Mouse (Mus musculus) embryonic facial prominence, embryonic 11.5 days (tissue): ENCODE results near the gene Rps11. TPM values are rescaled to one million over a fixed set of nuclear protein-coding genes. Genes with fewer than 3 reads are reported as not detected.
A peak's percentile ranks its signal among the peaks of the same experiment; 100 is the strongest.
"Not testable (repeated sequence)": the region's sequence is repeated elsewhere in the genome, so short reads cannot be mapped to it uniquely, and the experiment has no call there.

Experiments
- ATAC-seq: fragments of 200-750 bp; cut with Nextera tagmentation; replicated peaks from 2 replicates; pipeline ENCODE4 v1.8.0; 2017; ENCODE audit warnings: low read depth; ENCODE audit not compliant: insufficient number of reproducible peaks, low FRiP score, low TSS enrichment
- DNase-seq: peaks from one replicate; pipeline ENCODE4 v3.0.0-alpha.2; 2015; ENCODE audit warnings: low spot score
- H3K27ac ChIP-seq: fragments of 300-500 bp; sonication (generic); replicated peaks from 2 replicates; pipeline ENCODE4 v1.5.1; 2014; ENCODE audit warnings: mild to moderate bottlenecking, low read depth, low read length, control low read depth
- H3K27me3 ChIP-seq: fragments of 300-500 bp; sonication (generic); 2 replicates; pipeline ENCODE4 v1.6.1; 2014; ENCODE audit warnings: mild to moderate bottlenecking, low read length, moderate library complexity, mixed read lengths; ENCODE audit not compliant: control insufficient read depth, insufficient read depth
- H3K36me3 ChIP-seq: fragments of 300-500 bp; sonication (generic); replicated peaks from 2 replicates; pipeline ENCODE4 v1.6.1; 2014; ENCODE audit warnings: low read depth, mild to moderate bottlenecking, low read length, moderate library complexity, mixed read lengths; ENCODE audit not compliant: control insufficient read depth, insufficient read depth
- H3K4me1 ChIP-seq: fragments of 300-500 bp; sonication (generic); 2 replicates; pipeline ENCODE4 v1.6.1; 2014; ENCODE audit warnings: low read length, mixed read lengths; ENCODE audit not compliant: control insufficient read depth, insufficient read depth
- H3K4me2 ChIP-seq: fragments of 300-500 bp; sonication (generic); 2 replicates; pipeline ENCODE4 v1.6.1; 2014; ENCODE audit warnings: low read depth, mild to moderate bottlenecking, control low read depth, low read length, moderate library complexity
- H3K4me3 ChIP-seq: fragments of 300-500 bp; sonication (generic); 2 replicates; pipeline ENCODE4 v1.5.1; 2014; ENCODE audit warnings: low read depth, low read length, control low read depth
- H3K9ac ChIP-seq: fragments of 300-500 bp; sonication (generic); replicated peaks from 2 replicates; pipeline ENCODE4 v1.6.1; 2014; ENCODE audit warnings: mild to moderate bottlenecking, control low read depth, low read length
- H3K9me3 ChIP-seq: fragments of 300-500 bp; sonication (generic); replicated peaks from 2 replicates; pipeline ENCODE4 v1.6.1; 2016; ENCODE audit warnings: mild to moderate bottlenecking, low read length, inconsistent platforms, mixed read lengths; ENCODE audit not compliant: control insufficient read depth
- WGBS: fragments of 180-500 bp; shearing (Covaris S2); extraction: QIAGEN DNeasy Blood & Tissue Kit; methylation state at CpG from one replicate; pipeline ENCODE4 v1.1.7; 2014; 5-methylcytosine and 5-hydroxymethylcytosine counted together
- polyA plus RNA-seq: library from polyadenylated mRNA; unstranded; fragments of >200 nt; fragmentation: Nextera tagmentation; extraction: Ambion mirVana; gene quantifications from 2 replicates; pipeline ENCODE4 v1.2.1, GENCODE M21; 2014

The Rps11 gene
- 1,561 and 1,602 TPM in 2 replicates for polyA plus RNA-seq

DNA sequence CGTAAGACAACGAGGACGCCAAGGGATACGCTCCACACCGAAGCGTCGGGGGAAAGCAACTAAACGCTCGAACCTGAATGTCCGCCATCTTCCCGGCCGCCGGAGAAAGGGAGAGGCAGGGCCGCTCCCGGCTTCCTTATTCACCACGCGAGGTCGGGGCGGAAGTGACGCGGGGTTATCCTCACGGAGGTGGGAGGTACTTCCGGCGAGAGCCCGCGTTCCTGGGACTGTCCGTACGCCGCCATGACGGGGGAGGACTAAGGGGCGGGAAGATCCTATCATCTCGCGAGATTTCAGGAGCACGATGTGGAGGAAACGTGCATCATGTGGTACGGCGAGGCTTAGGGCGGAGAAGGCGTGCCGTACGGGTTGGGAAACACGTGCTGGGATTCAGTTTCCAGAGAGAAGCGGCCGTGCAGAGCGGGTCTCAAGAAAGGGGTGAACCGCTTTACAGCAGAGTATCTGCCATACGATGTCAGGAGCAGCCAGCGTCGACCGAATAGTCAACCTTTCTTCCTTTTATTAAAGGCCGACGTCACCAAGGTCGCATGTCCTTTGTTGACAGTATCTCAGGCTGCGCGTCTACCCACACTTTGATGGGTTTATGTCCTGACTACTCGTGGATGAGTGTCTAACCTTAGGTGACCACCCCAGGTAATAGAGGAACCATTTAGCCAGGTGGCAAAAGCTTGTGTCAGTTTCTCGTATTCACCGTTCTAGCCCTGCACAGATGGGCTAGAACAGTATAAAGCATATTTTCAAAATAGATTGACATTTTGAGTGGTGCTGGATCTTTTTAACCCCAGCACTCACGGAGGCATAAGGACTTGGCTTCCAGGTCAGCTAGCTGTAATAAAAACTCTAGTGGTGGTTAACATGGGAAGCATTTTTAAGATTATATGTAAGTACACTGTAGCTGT is at the start of gene Rps11:
Gene Rps11 (minus strand): TSS at position 216 of the 920 bp plus-strand sequence.
- H3K27ac ChIP-seq = peak within 1 kb of the TSS; percentile 77
- H3K9ac ChIP-seq = peak within 1 kb of the TSS; percentile 89
- under 1% methylated on average over 59 of the region's 59 CpGs for WGBS
- peak within 1 kb of the TSS; percentile 63 for H3K4me2 ChIP-seq
- peak; percentile 100 for DNase-seq
- peak; percentile 82 for ATAC-seq
- peaks cover 3% of the 10 kb centered on the region for H3K4me1 ChIP-seq
- no peaks in the 10 kb centered on the region for H3K27me3 ChIP-seq
- H3K36me3 ChIP-seq = peaks cover 27% of the 10 kb centered on the region
- no peaks in the 10 kb centered on the region for H3K9me3 ChIP-seq
- H3K4me3 ChIP-seq = peak within 1 kb of the TSS; percentile 65

DNA sequence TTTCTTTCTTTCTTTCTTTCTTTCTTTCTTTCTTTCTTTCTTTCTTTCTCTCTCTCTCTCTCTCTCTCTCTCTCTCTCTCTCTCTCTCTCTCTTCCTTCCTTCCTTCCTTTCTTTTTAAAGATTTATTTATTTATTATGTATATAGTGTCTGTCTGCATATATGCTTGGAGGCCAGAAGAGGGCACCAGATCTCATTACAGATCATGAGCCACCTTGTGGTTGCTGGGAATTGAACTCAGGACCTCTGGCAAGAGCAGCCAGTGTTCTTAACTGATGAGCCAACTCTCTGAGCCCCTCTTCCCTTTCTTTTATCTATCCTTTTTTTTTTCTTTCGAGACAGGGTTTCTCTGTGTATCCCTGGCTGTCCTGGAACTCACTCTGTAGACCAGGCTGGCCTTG is 49.5 kb upstream of the Rps11 start:
- Histone ChIP-seq H3K9me3 (peaks cover 15% of the 10 kb centered on the region), H3K27me3 (peaks cover 63% of the 10 kb centered on the region)
- H3K4me3 ChIP-seq, H3K27ac ChIP-seq, DNase-seq, ATAC-seq, H3K9ac ChIP-seq, H3K4me1 ChIP-seq, H3K4me2 ChIP-seq, H3K36me3 ChIP-seq: not testable (repeated sequence)
- WGBS = 53% methylated on average over 1 of the region's 1 CpGs

DNA sequence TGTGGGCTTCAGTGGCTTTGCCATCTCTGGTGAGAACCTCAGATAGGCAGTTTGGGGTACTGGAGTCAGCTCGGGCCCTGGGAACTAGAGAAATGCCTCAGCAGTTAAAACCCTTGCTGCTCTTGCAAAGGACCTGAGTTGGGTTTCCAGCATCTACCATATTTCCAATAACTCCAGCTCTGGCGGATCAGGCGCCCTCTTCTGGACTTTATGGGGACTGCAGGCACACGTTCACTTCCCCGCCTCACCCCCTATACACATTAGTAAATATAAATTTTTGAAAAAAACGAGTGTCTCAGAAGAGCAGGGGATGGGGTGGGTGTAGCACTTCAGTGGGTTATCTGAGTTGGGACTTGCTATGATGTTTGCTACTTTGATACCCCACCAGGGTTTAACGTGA is 48.7 kb upstream of the Rps11 start:
- DNase-seq (no peak), ATAC-seq (no peak)
- no peak overlapping the region for H3K27ac ChIP-seq
- WGBS = 60% methylated on average over 7 of the region's 7 CpGs
- no peak overlapping the region for H3K9ac ChIP-seq
- no peaks in the 10 kb centered on the region; the same call in 1 of the 2 replicates for H3K4me1 ChIP-seq
- no peak overlapping the region for H3K4me2 ChIP-seq
- H3K36me3 ChIP-seq = no peaks in the 10 kb centered on the region
- H3K9me3 ChIP-seq = peaks cover 15% of the 10 kb centered on the region
- no peak overlapping the region for H3K4me3 ChIP-seq
- H3K27me3 ChIP-seq = peaks cover 63% of the 10 kb centered on the region

GRCm38 (mm10) chr7:45169495-45169894 is 45.3 kb upstream of the Rps11 start:
- Histone ChIP-seq H3K9me3 (peaks cover 15% of the 10 kb centered on the region), H3K36me3 (no peaks in the 10 kb centered on the region), H3K4me3 (no peak overlapping the region), H3K4me2 (no peak overlapping the region), H3K27me3 (peaks cover 61% of the 10 kb centered on the region), H3K27ac (no peak overlapping the region), H3K9ac (no peak overlapping the region), H3K4me1 (no peaks in the 10 kb centered on the region)
- DNase-seq = no peak
- WGBS = 91% methylated on average over 3 of the region's 3 CpGs
- ATAC-seq = no peak

DNA sequence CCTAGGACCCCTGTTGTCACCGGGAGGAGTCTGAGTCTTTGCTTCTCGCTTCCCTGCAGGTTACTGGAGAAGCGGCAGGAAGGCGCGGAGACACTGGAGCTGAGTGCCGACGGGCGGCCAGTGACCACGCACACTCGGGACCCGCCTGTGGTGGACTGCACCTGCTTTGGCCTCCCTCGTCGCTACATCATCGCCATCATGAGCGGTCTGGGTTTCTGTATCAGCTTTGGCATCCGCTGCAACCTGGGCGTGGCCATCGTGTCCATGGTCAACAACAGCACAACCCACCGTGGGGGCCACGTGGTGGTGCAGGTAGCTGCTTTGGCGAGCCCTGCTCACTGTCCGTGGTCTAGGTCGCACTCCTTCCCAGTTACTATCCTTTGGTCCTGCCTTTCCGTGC is 44.4 kb upstream of the Rps11 start:
- H3K4me2 ChIP-seq = no peak overlapping the region

DNA sequence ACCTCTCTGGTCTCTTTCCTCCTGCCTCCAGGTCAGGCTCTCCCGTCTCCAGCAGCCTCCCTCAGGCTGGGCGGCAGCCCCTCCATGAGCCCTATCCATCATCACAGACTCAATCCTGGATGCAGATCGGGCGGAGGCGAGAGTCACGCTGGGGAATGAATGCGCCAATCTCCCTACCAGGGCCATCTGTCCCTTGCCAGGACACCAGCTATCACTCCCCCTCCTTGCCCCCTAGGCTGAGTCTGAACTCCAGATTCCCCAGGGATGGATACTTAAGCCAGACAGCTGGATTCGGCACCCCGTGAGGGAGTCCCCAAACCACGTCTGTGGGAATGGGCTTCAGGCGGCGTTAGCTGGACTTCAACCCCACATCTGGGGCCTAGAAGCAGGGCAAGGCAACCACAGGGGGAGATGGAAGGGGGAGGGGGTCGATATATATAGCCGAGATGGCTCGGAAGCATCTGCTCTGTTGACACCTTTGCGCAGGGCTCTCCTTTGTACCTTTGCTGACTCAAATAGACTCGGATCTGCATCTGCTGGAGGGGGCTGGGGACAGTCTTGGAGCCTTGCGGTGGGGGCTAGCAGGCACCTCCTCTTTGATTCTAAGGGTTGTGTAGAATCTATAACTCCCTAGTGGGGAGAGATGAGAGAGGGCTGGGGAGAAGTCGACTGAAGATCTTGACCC is 43.7 kb upstream of the Rps11 start:
- H3K4me3 ChIP-seq = no peak overlapping the region
- no peak overlapping the region for H3K4me2 ChIP-seq
- H3K4me1 ChIP-seq = no peaks in the 10 kb centered on the region; the same call in 1 of the 2 replicates
- H3K9me3 ChIP-seq = peaks cover 15% of the 10 kb centered on the region
- ATAC-seq (no peak), DNase-seq (no peak)
- WGBS = 2% methylated on average over 19 of the region's 19 CpGs
- H3K27me3 ChIP-seq = peaks cover 71% of the 10 kb centered on the region
- no peak overlapping the region for H3K9ac ChIP-seq
- no peak overlapping the region for H3K27ac ChIP-seq
- H3K36me3 ChIP-seq = no peaks in the 10 kb centered on the region

More for the DNA sequence above, 44.4 kb upstream of the Rps11 start:
- H3K9ac ChIP-seq = no peak overlapping the region
- no peak overlapping the region for H3K27ac ChIP-seq
- H3K4me1 ChIP-seq = no peaks in the 10 kb centered on the region; the same call in 1 of the 2 replicates
- H3K4me3 ChIP-seq = no peak overlapping the region
- ATAC-seq (no peak), DNase-seq (no peak)
- H3K27me3 ChIP-seq = peaks cover 65% of the 10 kb centered on the region
- 4% methylated on average over 24 of the region's 24 CpGs for WGBS
- H3K9me3 ChIP-seq = peaks cover 15% of the 10 kb centered on the region
- H3K36me3 ChIP-seq = no peaks in the 10 kb centered on the region

DNA sequence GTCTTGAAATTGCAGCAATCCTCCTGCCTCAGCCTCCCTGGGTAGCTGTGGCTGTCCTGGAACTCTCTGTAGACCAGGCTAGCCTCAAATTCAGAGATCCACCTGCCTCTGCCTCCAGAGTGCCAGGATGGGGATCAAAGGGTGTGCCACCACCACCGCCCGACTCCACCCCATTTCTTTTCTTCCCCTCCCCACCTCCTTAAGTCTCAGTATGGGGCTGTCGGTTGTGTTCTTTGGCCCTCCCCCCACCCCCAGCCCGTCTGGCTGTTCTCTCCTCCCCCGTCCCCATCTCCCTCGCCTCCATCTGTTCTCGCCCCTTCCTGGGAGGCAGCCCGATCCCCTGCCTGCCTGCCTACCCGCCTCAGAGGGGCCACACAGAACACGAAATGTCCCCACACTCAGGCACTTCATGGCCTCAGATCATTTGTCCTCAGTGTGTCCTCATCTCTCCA is 42.7 kb upstream of the Rps11 start:
- H3K9me3 ChIP-seq = peaks cover 15% of the 10 kb centered on the region
- no peak overlapping the region for H3K9ac ChIP-seq
- 39% methylated on average over 9 of the region's 10 CpGs for WGBS
- no peak overlapping the region for H3K4me2 ChIP-seq
- DNase-seq (no peak), ATAC-seq (no peak)
- H3K4me3 ChIP-seq = no peak overlapping the region
- H3K36me3 ChIP-seq = no peaks in the 10 kb centered on the region
- H3K27me3 ChIP-seq = peaks cover 72% of the 10 kb centered on the region
- H3K4me1 ChIP-seq = peaks cover 4% of the 10 kb centered on the region; the same call in 1 of the 2 replicates
- H3K27ac ChIP-seq = no peak overlapping the region
